Mouse (Mus musculus) stomach, embryonic 15.5 days (tissue): Measurements from ENCODE around the gene Aff4. TPM values are rescaled to one million over a fixed set of nuclear protein-coding genes. Genes with fewer than 3 reads are reported as not detected.

ENCODE experiments used
- ATAC-seq: fragments of 200-750 bp; cut with Nextera tagmentation; 2 replicates; pipeline ENCODE4 v1.8.0; 2017; ENCODE audit warnings: low read depth, moderate number of reproducible peaks, moderate TSS enrichment; ENCODE audit not compliant: insufficient read depth, low FRiP score
- H3K27ac ChIP-seq: fragments of 300-500 bp; sonication (generic); 2 replicates; pipeline ENCODE4 v1.5.1; 2015; ENCODE audit warnings: mild to moderate bottlenecking, inconsistent platforms
- H3K27me3 ChIP-seq: fragments of 300-500 bp; sonication (generic); replicated peaks from 2 replicates; pipeline ENCODE4 v1.6.1; 2015; ENCODE audit warnings: inconsistent platforms
- H3K36me3 ChIP-seq: fragments of 300-500 bp; sonication (generic); 2 replicates; pipeline ENCODE4 v1.6.1; 2015; ENCODE audit warnings: inconsistent platforms
- H3K4me1 ChIP-seq: fragments of 300-500 bp; sonication (generic); 2 replicates; pipeline ENCODE4 v1.6.1; 2015; ENCODE audit warnings: inconsistent platforms
- H3K4me2 ChIP-seq: fragments of 300-500 bp; sonication (generic); 2 replicates; pipeline ENCODE4 v1.6.1; 2015; ENCODE audit warnings: mild to moderate bottlenecking, inconsistent platforms
- H3K4me3 ChIP-seq: fragments of 300-500 bp; sonication (generic); replicated peaks from 2 replicates; pipeline ENCODE4 v1.5.1; 2015; ENCODE audit warnings: inconsistent platforms
- H3K9ac ChIP-seq: fragments of 300-500 bp; sonication (generic); 2 replicates; pipeline ENCODE4 v1.6.1; 2015; ENCODE audit warnings: inconsistent platforms
- H3K9me3 ChIP-seq: fragments of 300-500 bp; sonication (generic); 2 replicates; pipeline ENCODE4 v1.6.1; 2016; ENCODE audit warnings: inconsistent platforms
- WGBS: fragments of 180-500 bp; shearing (Covaris S2); methylation state at CpG from one replicate; pipeline ENCODE4 v1.1.7; 2015; 5-methylcytosine and 5-hydroxymethylcytosine counted together
- microRNA-seq: library from miRNA; unstranded; fragments of <30 nt; microRNA quantifications from one replicate; pipeline ENCODE4, GENCODE M21; 2016
- polyA plus RNA-seq: library from polyadenylated mRNA; unstranded; fragments of >200 nt; fragmentation: Nextera tagmentation; extraction: Ambion mirVana; gene quantifications from 2 replicates; pipeline ENCODE4 v1.2.1, GENCODE M21; 2015

Gene Aff4
- polyA plus RNA-seq, 1 experiment from 2014 or later: 54.6 TPM

GRCm38 (mm10) chr11:53469968-53470695, 119.5 kb downstream of the Aff4 start, which contains the start of gene Gm9837:
Gene Gm9837, minus strand, starts transcription at chr11:53470479.
- WGBS: 5% methylated on average over 29 of the region's 29 CpGs
- no peaks in the 10 kb centered on the region for H3K9me3 ChIP-seq
- ATAC-seq: peak; percentile 73; the same call in 1 of the 2 replicates
- peak within 1 kb of the TSS; percentile 6; the same call in 1 of the 2 replicates for H3K4me3 ChIP-seq
- no peak within 1 kb of the TSS for H3K27ac ChIP-seq
- H3K36me3 ChIP-seq: no peaks in the 10 kb centered on the region
- H3K4me1 ChIP-seq: peaks cover 9% of the 10 kb centered on the region; the same call in 1 of the 2 replicates
- no peak within 1 kb of the TSS for H3K9ac ChIP-seq
- peak within 1 kb of the TSS; percentile 49 for H3K4me2 ChIP-seq
- H3K27me3 ChIP-seq: peaks cover 50% of the 10 kb centered on the region

Small RNA genes within 50 kb of the gene (microRNA-seq; reads per million reads assigned to microRNA genes)
- not detected for gene Mir6920

Other genes with a start within 250 kb of the Aff4 start
- gene Hspa4, start 50.4 kb upstream of the Aff4 start, polyA plus RNA-seq: 93.4 and 96.0 TPM in 2 replicates
- gene Zcchc10, start 26.2 kb upstream of the Aff4 start, polyA plus RNA-seq: 17.4 and 18.1 TPM in 2 replicates
- 1.5 and 4.1 TPM in 2 replicates for gene Leap2, start 72.3 kb downstream of the Aff4 start, polyA plus RNA-seq
- 612 and 619 TPM in 2 replicates for gene Uqcrq, start 80.0 kb downstream of the Aff4 start, polyA plus RNA-seq
- gene Gdf9, start 80.2 kb downstream of the Aff4 start, polyA plus RNA-seq: 1.2 and 1.3 TPM in 2 replicates
- gene Gm10447, start 106.3 kb downstream of the Aff4 start, polyA plus RNA-seq: 0.14 and 0.19 TPM in 2 replicates
- 1.3 and 1.6 TPM in 2 replicates for gene Shroom1, start 106.4 kb downstream of the Aff4 start, polyA plus RNA-seq
- not detected in 2 replicates for gene Gm9837, start 119.6 kb downstream of the Aff4 start, polyA plus RNA-seq
- gene Gm9945, start 129.3 kb downstream of the Aff4 start, polyA plus RNA-seq: not detected in 2 replicates
- 0.85 and 2.0 TPM in 2 replicates for gene Sowaha, start 129.4 kb downstream of the Aff4 start, polyA plus RNA-seq
- gene Sept8, start 168.4 kb downstream of the Aff4 start, polyA plus RNA-seq: 25.3 and 25.4 TPM in 2 replicates
- 51.0 and 62.6 TPM in 2 replicates for gene Kif3a, start 216.5 kb downstream of the Aff4 start, polyA plus RNA-seq